Mouse (Mus musculus) C2C12 (cell line): Measurements from ENCODE around the gene Tmem145.

Experiments
- CTCF ChIP-seq: IDR thresholded peaks from one replicate; pipeline ENCODE4 v1.5.1; 2011; ENCODE audit not compliant: control insufficient read depth, insufficient read depth, insufficient read length
- FOSL1 ChIP-seq: IDR thresholded peaks from one replicate; pipeline ENCODE4 v1.8.0; 2011; ENCODE audit warnings: mild to moderate bottlenecking, low read length; ENCODE audit not compliant: poor library complexity, insufficient read depth, severe bottlenecking
- MAX ChIP-seq: IDR thresholded peaks from one replicate; pipeline ENCODE4 v1.6.1; 2011; ENCODE audit warnings: mild to moderate bottlenecking, control low read depth
- MYOD1 ChIP-seq: IDR thresholded peaks from one replicate; pipeline ENCODE4 v1.6.1; 2011; ENCODE audit warnings: low read depth; ENCODE audit not compliant: control insufficient read depth, insufficient read length
- MYOG ChIP-seq: IDR thresholded peaks from one replicate; pipeline ENCODE4 v1.6.1; 2011; ENCODE audit not compliant: control insufficient read depth, insufficient read length; ENCODE audit errors: extremely low read depth
- USF1 ChIP-seq: IDR thresholded peaks from one replicate; pipeline ENCODE4 v1.6.1; 2011; ENCODE audit warnings: low read depth, mild to moderate bottlenecking, control low read depth, moderate library complexity

DNA sequence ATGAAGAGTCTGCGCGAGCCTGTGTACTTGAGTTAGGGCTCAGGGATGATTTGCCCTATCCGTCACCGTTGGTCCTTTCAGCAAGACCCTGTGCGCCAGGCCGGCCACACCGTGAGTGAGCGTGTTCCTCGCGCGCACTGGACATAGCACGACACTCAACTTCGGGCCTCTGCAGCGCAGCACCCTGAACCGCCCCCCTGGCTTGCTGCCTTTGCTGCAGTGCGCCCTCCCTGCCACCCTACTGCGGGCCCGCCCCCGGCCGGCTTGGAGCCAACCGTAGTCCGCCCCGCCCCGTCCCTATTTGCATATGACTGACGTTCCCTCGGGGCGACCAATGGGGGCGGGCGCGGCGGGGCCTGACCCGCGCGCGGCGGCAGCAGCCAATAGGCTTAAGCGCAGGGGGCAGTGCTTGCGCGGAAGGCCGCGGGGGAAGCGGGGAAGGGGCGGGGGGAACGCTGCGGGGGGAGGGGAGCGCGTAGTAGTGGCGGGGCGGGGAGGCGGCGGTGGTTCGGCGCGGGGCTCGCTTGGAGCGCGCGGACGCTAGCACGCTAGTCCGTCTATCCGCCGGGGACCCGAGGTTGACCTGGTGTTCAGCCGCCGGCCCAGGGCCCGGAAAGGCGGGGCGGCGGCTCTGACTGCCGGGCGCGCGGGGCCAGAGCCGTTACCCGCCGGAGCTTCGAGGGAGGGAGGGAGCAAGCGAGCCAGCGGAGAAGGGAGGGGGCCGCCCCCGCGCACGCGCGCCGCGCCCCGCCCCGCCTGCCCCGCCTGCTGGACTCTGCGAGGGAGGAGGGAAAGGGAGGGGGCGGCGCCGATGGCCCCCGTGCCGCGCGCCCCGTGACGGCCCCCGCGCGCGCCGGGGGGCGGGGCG lies 23.9 kb upstream of the Tmem145 start:
- TF ChIP-seq CTCF (no peak), MAX (no peak), USF1 (no peak), MYOG (no peak), FOSL1 (no peak), MYOD1 (no peak)
